Mouse (Mus musculus) heart, adult 9 months (tissue): Measurements from ENCODE around the gene Gpr62.

Experiments
- DNase-seq, 2 experiments: peaks; one replicate each; pipeline ENCODE4 v3.0.0; 2022; ENCODE audit warnings: low spot score in 2 of 2

Gene Gpr62

GRCm38 (mm10) chr9:106475046-106475445 is 9.3 kb upstream of the Gpr62 start:
- DNase-seq, result peak; percentile 47 to 53

- peak; percentile 69 to 70 for DNase-seq
These were observed 8.7 kb upstream of the Gpr62 start for GRCm38 (mm10) chr9:106474456-106474855.

GRCm38 (mm10) chr9:106473753-106474105 is 8.0 kb upstream of the Gpr62 start:
- DNase-seq, result peak; percentile 10 to 28

GRCm38 (mm10) chr9:106473081-106473752 is 7.5 kb upstream of the Gpr62 start:
- peak; percentile 6 to 15 for DNase-seq

GRCm38 (mm10) chr9:106472321-106472720 is 6.6 kb upstream of the Gpr62 start:
- no peak for DNase-seq

GRCm38 (mm10) chr9:106471892-106472291 is 6.2 kb upstream of the Gpr62 start:
- peak; percentile 83 to 88 for DNase-seq

GRCm38 (mm10) chr9:106470991-106471750 is 5.4 kb upstream of the Gpr62 start:
- no peak for DNase-seq

- no peak for DNase-seq
These were observed 4.0 kb upstream of the Gpr62 start for GRCm38 (mm10) chr9:106469776-106470175.

GRCm38 (mm10) chr9:106469317-106469716 is 3.6 kb upstream of the Gpr62 start:
- DNase-seq, result no peak

GRCm38 (mm10) chr9:106467746-106468145 is 2.0 kb upstream of the Gpr62 start:
- DNase-seq, result no peak

- DNase-seq, result no peak
These were observed 983 bp upstream of the Gpr62 start for GRCm38 (mm10) chr9:106466721-106467120.

- DNase-seq, result no peak
These were observed 792 bp downstream of the Gpr62 start for GRCm38 (mm10) chr9:106464751-106465541.

GRCm38 (mm10) chr9:106463122-106464063 is 2.3 kb downstream of the Gpr62 start:
- no peak for DNase-seq

GRCm38 (mm10) chr9:106462430-106462800 is 3.3 kb downstream of the Gpr62 start:
- no peak for DNase-seq

GRCm38 (mm10) chr9:106461641-106462429 is 3.9 kb downstream of the Gpr62 start:
- no peak for DNase-seq

- DNase-seq, result no peak
These were observed 4.7 kb downstream of the Gpr62 start for GRCm38 (mm10) chr9:106461026-106461415.

- DNase-seq, result no peak
These were observed 5.2 kb downstream of the Gpr62 start for GRCm38 (mm10) chr9:106460401-106461025.

GRCm38 (mm10) chr9:106459946-106460345 is 5.8 kb downstream of the Gpr62 start:
- DNase-seq, result no peak

GRCm38 (mm10) chr9:106457920-106458319 is 7.8 kb downstream of the Gpr62 start:
- DNase-seq, result peak; percentile 68 to 69

- no peak for DNase-seq
These were observed 8.6 kb downstream of the Gpr62 start for GRCm38 (mm10) chr9:106457163-106457559.
